Mouse (Mus musculus): ENCODE measurements at regions not wholly inside any gene's neighbourhood (a gene's known extent, or its start where the extent isn't known, plus 50 kb on each side); places are given as distances from the start of the nearest gene placed in this dataset.

DNA sequence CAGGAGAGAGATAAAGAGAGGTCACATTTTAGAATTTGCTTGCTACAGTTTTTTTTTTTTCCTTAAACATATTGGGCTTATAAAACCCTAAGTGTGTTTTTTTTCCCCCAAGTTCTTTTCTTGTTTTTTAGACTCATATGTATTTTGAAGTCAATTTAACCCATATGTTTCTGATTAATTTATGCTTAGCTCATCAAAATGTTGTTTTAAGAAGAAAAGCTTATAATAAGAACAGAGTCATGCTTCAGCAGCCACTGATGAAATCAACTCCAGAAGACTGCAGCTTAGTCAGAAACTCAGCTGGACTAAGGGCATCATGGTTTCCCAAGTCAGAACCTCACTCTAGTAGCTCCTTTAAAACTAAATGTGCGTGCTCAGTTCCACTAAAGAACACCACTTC is 454.7 kb upstream of the Jag1 start:
- H3K9me3 ChIP-seq (replicated peaks) = no peaks in the 10 kb centered on the region
- H3K4me3 ChIP-seq = no peak overlapping the region
- H3K4me1 ChIP-seq (replicated peaks) = no peaks in the 10 kb centered on the region
- no peaks in the 10 kb centered on the region for H3K27me3 ChIP-seq (replicated peaks)
- 93% methylated on average over 1 of the region's 1 CpGs for WGBS
- H3K4me2 ChIP-seq = no peak overlapping the region
- H3K9ac ChIP-seq = no peak overlapping the region
- no peak overlapping the region for H3K27ac ChIP-seq (ENCODE audit: poor library complexity, severe bottlenecking)
- no peaks in the 10 kb centered on the region for H3K36me3 ChIP-seq
- no peak for ATAC-seq (ENCODE audit: insufficient number of reproducible peaks, low FRiP score)

DNA sequence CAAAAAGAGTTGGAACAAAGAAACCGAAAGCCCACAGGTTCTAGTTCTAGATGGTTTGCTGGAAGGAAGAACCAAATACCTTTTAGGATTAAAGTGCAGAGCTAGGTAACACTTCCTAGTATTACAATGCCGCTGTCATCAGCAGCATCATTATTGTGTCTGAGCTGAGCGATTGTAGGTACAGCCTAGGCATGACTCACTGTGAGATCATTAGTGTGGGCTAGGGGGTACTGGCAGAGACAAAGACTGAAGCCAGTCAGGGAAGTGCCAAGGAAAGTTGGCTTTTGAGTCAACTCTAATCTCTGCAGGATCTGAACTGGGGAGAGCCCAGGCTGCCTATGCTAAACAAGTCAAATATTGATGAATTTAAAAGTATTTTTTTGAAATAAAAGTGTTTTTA is 450.2 kb upstream of the Jag1 start:
- 86% methylated on average over 3 of the region's 3 CpGs for WGBS
- H3K4me1 ChIP-seq (replicated peaks) = no peaks in the 10 kb centered on the region

DNA sequence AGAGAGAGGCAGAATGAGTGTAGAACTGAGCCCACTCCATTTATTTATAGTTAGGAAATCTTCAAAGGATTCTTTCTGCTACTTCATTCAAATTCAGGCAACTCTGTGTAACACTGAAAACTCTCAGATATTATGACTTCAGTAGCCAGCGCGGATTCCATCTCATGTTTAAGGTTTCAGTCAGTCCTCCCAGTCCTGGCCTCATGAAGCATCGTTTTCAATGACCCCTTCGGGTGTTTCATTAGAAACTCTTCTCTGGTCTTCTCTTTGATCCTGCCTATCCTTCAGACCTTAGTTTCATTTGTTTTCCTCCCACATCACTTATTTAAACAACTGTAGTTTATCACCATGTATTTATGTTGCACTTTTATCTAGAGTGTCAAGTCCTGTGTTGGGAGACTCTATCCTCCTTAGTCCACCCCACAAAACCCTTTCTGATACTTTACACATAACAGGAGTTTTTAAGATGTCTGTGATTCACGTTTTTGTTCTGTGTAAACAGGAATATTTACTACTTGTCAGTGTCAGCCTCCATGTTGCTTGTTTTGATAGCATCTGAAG is 447.7 kb upstream of the Jag1 start:
- Histone ChIP-seq H3K4me1 (replicated peaks) (peaks cover 12% of the 10 kb centered on the region), H3K4me3 (no peak overlapping the region), H3K9me3 (replicated peaks) (no peaks in the 10 kb centered on the region), H3K27me3 (replicated peaks) (no peaks in the 10 kb centered on the region), H3K9ac (no peak overlapping the region), H3K36me3 (no peaks in the 10 kb centered on the region), H3K27ac (ENCODE audit: poor library complexity, severe bottlenecking) (no peak overlapping the region), H3K4me2 (no peak overlapping the region)
- WGBS = 80% methylated on average over 5 of the region's 5 CpGs
- ATAC-seq (ENCODE audit: insufficient number of reproducible peaks, low FRiP score) = no peak

More for the DNA sequence above, 450.2 kb upstream of the Jag1 start:
- Histone ChIP-seq H3K9me3 (replicated peaks) (no peaks in the 10 kb centered on the region), H3K27me3 (replicated peaks) (no peaks in the 10 kb centered on the region), H3K27ac (ENCODE audit: poor library complexity, severe bottlenecking) (no peak overlapping the region), H3K36me3 (no peaks in the 10 kb centered on the region), H3K4me3 (no peak overlapping the region), H3K9ac (no peak overlapping the region), H3K4me2 (no peak overlapping the region)
- no peak for ATAC-seq (ENCODE audit: insufficient number of reproducible peaks, low FRiP score)

DNA sequence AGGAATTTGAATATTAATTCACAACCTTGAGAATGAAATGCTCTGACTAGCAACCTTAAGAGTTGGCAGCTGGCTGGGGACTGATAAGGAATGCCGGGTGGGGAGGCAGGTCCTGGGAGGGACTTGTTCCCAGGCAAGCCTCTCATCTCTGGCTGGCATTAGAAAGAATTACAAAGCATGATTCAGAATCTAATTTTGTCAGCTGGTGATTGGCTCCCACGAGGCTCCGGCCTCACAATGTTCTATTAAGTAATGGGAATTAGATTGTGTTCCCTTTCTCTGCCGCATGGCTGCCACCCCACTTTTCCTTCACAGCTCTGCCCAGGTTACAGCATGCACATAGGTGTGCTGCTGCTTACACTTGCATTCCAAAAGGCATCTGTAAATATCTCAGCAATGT is 443.9 kb upstream of the Jag1 start:
- no peaks in the 10 kb centered on the region for H3K36me3 ChIP-seq
- no peak overlapping the region for H3K9ac ChIP-seq
- 8% methylated on average over 4 of the region's 4 CpGs for WGBS
- ATAC-seq (ENCODE audit: insufficient number of reproducible peaks, low FRiP score) = peak; percentile 75
- H3K27ac ChIP-seq (ENCODE audit: poor library complexity, severe bottlenecking) = peak overlapping the region; percentile 75
- no peaks in the 10 kb centered on the region for H3K27me3 ChIP-seq (replicated peaks)
- H3K4me1 ChIP-seq (replicated peaks) = peaks cover 12% of the 10 kb centered on the region
- no peaks in the 10 kb centered on the region for H3K9me3 ChIP-seq (replicated peaks)
- no peak overlapping the region for H3K4me3 ChIP-seq
- peak overlapping the region; percentile 23; the same call in 1 of the 2 replicates for H3K4me2 ChIP-seq

DNA sequence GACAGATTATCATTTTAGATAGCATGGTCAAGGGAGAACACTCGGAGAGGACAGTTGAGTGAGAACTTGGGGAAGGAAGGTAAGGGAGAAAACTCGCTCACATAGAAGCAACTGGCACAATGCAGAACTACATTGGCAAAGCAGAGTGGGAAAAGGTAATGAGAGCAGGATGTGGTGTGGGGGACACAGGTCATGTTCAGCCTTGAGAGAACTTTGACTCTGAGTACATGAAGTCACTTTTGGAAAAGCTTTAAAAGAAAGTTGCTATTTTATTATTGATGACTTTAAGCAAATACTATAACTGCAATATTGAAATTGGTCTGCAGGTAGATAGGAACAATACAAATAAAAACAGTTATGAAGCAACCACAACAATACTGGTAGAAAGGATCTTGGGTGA is 437.4 kb upstream of the Jag1 start:
- ATAC-seq (ENCODE audit: insufficient number of reproducible peaks, low FRiP score) = no peak
- 69% methylated on average over 2 of the region's 2 CpGs for WGBS

DNA sequence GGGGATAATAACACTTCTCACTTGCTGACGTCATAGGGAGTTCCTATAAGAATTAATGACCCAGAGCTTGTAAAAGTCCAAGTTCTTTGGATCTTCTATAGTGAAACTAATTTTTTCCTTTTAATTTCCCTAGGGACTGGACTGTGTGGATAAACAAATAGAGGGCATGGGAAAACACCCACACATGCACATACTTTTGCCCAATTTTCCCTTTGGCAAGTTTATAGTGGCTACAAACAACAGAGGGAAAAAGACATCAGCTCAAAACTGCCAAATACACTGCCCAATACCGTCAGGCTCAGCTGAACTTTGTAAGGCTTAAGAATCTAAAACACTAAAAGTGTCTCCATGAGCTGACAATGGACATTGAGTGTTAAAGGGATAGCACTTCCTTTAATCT is 420.1 kb upstream of the Jag1 start:
- no peaks in the 10 kb centered on the region for H3K9me3 ChIP-seq (replicated peaks)
- 65% methylated on average over 2 of the region's 2 CpGs for WGBS
- no peak overlapping the region for H3K4me3 ChIP-seq
- no peak overlapping the region for H3K9ac ChIP-seq
- no peaks in the 10 kb centered on the region for H3K27me3 ChIP-seq (replicated peaks)
- no peak overlapping the region for H3K27ac ChIP-seq (ENCODE audit: poor library complexity, severe bottlenecking)
- H3K4me2 ChIP-seq = no peak overlapping the region
- no peak for ATAC-seq (ENCODE audit: insufficient number of reproducible peaks, low FRiP score)
- H3K36me3 ChIP-seq = no peaks in the 10 kb centered on the region
- H3K4me1 ChIP-seq (replicated peaks) = no peaks in the 10 kb centered on the region

More for the DNA sequence above, 437.4 kb upstream of the Jag1 start:
- no peak overlapping the region for H3K4me2 ChIP-seq
- peaks cover 6% of the 10 kb centered on the region; the same call in 1 of the 2 replicates for H3K9me3 ChIP-seq (replicated peaks)
- H3K4me3 ChIP-seq = no peak overlapping the region
- H3K9ac ChIP-seq = no peak overlapping the region
- H3K27ac ChIP-seq (ENCODE audit: poor library complexity, severe bottlenecking) = no peak overlapping the region
- no peaks in the 10 kb centered on the region for H3K36me3 ChIP-seq
- no peaks in the 10 kb centered on the region for H3K4me1 ChIP-seq (replicated peaks)
- no peaks in the 10 kb centered on the region for H3K27me3 ChIP-seq (replicated peaks)

DNA sequence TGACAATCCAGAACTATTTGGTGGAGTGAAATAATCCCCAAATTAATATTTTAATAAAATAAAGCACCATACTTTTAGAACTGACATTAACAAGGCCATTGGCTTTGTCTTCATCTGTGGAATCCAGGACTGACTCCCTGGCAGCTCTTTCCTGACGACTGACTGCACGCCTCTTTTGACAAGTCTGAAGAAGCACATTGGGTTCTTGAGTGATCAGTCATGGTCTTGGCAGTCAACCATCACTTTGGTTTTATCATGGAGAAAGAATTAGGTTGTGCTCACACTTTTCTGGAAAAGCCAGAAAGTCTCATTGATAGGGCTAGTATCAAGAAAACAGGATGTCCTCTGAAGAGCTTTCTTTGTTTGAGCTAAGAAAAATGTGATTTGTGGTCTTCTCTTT is 399.8 kb upstream of the Jag1 start:
- Histone ChIP-seq H3K27me3 (replicated peaks) (no peaks in the 10 kb centered on the region), H3K9me3 (replicated peaks) (no peaks in the 10 kb centered on the region), H3K4me2 (no peak overlapping the region), H3K9ac (no peak overlapping the region), H3K27ac (ENCODE audit: poor library complexity, severe bottlenecking) (no peak overlapping the region), H3K4me3 (no peak overlapping the region), H3K36me3 (no peaks in the 10 kb centered on the region), H3K4me1 (replicated peaks) (no peaks in the 10 kb centered on the region)
- ATAC-seq (ENCODE audit: insufficient number of reproducible peaks, low FRiP score) = no peak
- WGBS = 43% methylated on average over 2 of the region's 2 CpGs

DNA sequence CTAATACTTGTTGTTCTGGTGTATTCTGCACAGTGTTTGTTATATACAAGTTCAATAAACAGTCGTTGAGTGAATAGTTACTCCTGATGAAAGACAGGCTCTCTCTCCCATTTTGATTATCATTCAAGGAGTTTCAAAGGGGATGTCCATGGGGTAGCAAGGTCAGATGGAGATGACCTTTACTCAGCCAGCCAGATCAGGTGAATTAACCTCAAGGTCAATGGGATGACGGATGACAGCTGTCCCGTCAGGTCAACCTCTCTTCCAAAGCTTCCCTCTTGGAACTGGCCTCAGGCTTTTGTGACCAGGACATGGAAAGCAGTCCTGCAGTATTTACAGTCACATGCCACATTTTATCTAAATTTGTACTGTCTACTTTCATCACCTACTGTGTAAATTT is 398.6 kb upstream of the Jag1 start:
- ATAC-seq (ENCODE audit: insufficient number of reproducible peaks, low FRiP score) = no peak
- Histone ChIP-seq H3K27ac (ENCODE audit: poor library complexity, severe bottlenecking) (no peak overlapping the region), H3K9me3 (replicated peaks) (no peaks in the 10 kb centered on the region), H3K9ac (no peak overlapping the region), H3K4me3 (no peak overlapping the region), H3K4me2 (no peak overlapping the region), H3K27me3 (replicated peaks) (no peaks in the 10 kb centered on the region), H3K4me1 (replicated peaks) (no peaks in the 10 kb centered on the region), H3K36me3 (no peaks in the 10 kb centered on the region)
- 55% methylated on average over 3 of the region's 3 CpGs for WGBS

DNA sequence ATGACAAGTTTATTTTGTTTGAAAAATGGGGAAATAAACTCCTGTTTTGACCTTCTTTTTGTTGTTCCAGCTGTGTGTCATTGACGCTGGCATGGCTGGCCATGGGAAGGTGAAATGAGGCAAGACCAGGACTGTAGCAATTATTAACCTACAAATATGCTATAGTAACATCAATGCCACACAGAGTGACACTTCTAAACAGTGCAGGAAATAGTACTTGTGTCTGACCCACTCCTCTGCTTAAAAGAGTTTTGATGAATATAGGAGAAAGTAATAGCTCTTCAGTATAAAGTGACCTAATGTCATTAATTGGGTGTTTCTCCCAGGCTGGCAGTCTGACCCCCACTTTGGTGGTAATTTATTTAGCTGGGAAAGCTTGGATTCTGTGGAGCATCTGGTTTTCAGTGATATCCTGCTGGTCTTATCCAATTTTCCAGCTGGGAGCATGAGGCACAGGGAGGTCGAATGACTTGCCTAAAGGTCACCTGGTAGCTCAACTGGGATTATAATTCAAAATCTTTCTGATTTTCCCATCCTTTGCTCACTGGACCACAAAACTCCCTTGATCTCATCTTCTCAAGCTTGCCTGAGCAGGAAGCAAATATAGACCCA is 397.6 kb upstream of the Jag1 start:
- Histone ChIP-seq H3K9ac (no peak overlapping the region), H3K27me3 (replicated peaks) (no peaks in the 10 kb centered on the region), H3K4me2 (no peak overlapping the region), H3K4me3 (no peak overlapping the region), H3K9me3 (replicated peaks) (no peaks in the 10 kb centered on the region), H3K4me1 (replicated peaks) (no peaks in the 10 kb centered on the region), H3K36me3 (no peaks in the 10 kb centered on the region), H3K27ac (ENCODE audit: poor library complexity, severe bottlenecking) (no peak overlapping the region)
- no peak for ATAC-seq (ENCODE audit: insufficient number of reproducible peaks, low FRiP score)
- WGBS = 51% methylated on average over 2 of the region's 2 CpGs

DNA sequence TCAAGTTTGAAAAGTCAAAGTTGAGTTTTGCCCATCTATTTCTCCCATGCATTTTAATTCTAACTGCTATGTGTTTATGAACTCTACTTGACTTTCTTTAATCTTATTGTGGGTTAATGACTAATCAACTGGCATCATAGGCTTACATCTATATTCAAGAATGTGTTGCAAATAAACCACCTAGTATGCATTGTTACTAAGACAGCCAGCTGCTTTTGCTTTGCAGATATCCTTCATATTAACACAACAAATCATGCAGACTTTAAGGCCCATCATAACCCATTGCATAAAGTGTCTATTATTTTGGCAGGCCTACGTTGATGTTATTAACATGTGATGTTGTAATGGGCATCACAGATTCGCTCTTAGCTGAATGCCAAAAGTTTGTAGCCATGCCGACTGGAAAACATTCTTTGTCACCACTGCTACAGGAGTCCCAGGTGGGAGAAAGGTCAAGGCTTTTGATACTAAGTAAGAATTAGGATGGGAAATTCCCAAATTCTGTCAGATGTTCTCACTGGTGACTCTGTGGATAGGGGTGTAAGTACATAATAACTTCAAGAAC is 394.3 kb upstream of the Jag1 start:
- Histone ChIP-seq H3K9me3 (replicated peaks) (no peaks in the 10 kb centered on the region; the same call in 1 of the 2 replicates), H3K36me3 (no peaks in the 10 kb centered on the region), H3K27ac (ENCODE audit: poor library complexity, severe bottlenecking) (no peak overlapping the region), H3K27me3 (replicated peaks) (no peaks in the 10 kb centered on the region), H3K9ac (no peak overlapping the region), H3K4me2 (no peak overlapping the region), H3K4me3 (no peak overlapping the region), H3K4me1 (replicated peaks) (no peaks in the 10 kb centered on the region)
- ATAC-seq (ENCODE audit: insufficient number of reproducible peaks, low FRiP score) = no peak
- 80% methylated on average over 3 of the region's 3 CpGs for WGBS

DNA sequence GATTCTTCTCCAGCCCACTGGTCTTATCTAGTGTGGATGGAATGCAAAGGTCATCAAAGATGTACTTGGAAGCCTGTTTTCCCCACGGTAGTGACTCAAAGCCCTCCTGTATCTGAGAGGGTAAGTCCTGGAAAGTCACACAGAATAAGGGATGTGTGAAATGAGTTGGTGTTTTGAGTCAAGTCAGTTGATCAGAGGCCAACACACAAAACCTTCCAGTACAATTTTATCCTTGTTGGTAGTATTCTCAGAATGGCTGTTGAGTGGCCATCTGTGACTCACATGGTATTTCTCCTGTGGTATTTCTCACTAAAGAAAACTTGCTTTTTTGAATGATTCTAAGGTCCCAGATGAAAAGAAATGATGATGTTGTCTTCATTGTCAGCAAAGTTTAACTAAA is 384.8 kb upstream of the Jag1 start:
- WGBS = 15% methylated on average over 1 of the region's 1 CpGs
- no peaks in the 10 kb centered on the region for H3K27me3 ChIP-seq (replicated peaks)
- H3K36me3 ChIP-seq = no peaks in the 10 kb centered on the region
- H3K4me3 ChIP-seq = no peak overlapping the region
- no peak overlapping the region for H3K4me2 ChIP-seq
- H3K9me3 ChIP-seq (replicated peaks) = no peaks in the 10 kb centered on the region
- H3K4me1 ChIP-seq (replicated peaks) = no peaks in the 10 kb centered on the region
- H3K27ac ChIP-seq (ENCODE audit: poor library complexity, severe bottlenecking) = no peak overlapping the region
- H3K9ac ChIP-seq = no peak overlapping the region
- ATAC-seq (ENCODE audit: insufficient number of reproducible peaks, low FRiP score) = no peak

DNA sequence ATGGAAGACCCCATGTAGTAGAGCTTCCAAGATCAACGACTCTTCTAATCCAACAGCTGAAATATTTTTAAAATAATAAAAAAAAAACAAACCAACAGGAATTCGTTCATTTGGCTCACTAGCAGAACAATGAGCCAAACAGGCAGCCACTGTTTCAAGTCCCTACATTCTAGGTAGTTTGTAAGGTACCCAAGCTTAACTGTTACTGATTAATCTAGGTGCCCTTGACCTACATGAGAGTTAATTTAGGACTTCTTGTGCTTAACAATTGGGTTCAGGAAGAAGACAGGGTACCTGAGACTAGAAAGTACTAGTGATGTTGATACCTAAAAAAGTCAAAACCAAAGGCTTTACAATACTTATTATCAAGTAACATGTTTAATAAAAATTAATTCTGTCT is 381.2 kb upstream of the Jag1 start:
- Histone ChIP-seq H3K27ac (ENCODE audit: poor library complexity, severe bottlenecking) (no peak overlapping the region), H3K9ac (no peak overlapping the region), H3K27me3 (replicated peaks) (no peaks in the 10 kb centered on the region), H3K4me2 (no peak overlapping the region), H3K4me3 (no peak overlapping the region), H3K36me3 (no peaks in the 10 kb centered on the region), H3K4me1 (replicated peaks) (no peaks in the 10 kb centered on the region), H3K9me3 (replicated peaks) (no peaks in the 10 kb centered on the region)
- WGBS = 74% methylated on average over 2 of the region's 2 CpGs
- no peak for ATAC-seq (ENCODE audit: insufficient number of reproducible peaks, low FRiP score)

Measured in heart, embryonic 12.5 days (tissue).